Mouse (Mus musculus) left cerebral cortex, adult 2 months (tissue): Measurements from ENCODE around the gene Khdrbs1. TPM values are rescaled to one million over a fixed set of nuclear protein-coding genes. Genes with fewer than 3 reads are reported as not detected.

Experiments
- DNase-seq, 2 experiments: peaks; one replicate each; pipeline ENCODE4 v3.0.0; 2021 to 2022; ENCODE audit warnings: low spot score in 2 of 2, mixed read lengths in 1 of 2; ENCODE audit errors: extremely low spot score in 1 of 2
- H3K27ac ChIP-seq: fragments of 200-600 bp; 2 replicates; pipeline ENCODE4 v1.8.1; 2022
- H3K4me3 ChIP-seq: fragments of 200-600 bp; 2 replicates; pipeline ENCODE4 v1.8.1; 2022
- CTCF ChIP-seq: fragments of 200-600 bp; IDR thresholded peaks from 2 replicates; pipeline ENCODE4 v1.8.1; 2022; ENCODE audit warnings: antibody characterized with exemption, mild to moderate bottlenecking, moderate library complexity
- intact Hi-C: fragments of 180-260 bp; cut with DNase I; formaldehyde crosslinking; loops from one replicate; pipeline ENCODE4 v1.15.1; 2025
- total RNA-seq, 2 experiments: library from RNA; stranded (reverse); gene quantifications; 2 replicates each; pipeline ENCODE4 v1.2.3; 2021

The Khdrbs1 gene
- total RNA-seq, 2 experiments from 2014 or later = 89.7 to 92.6 TPM

GRCm38 (mm10) chr4:129700216-129700615, 41.9 kb downstream of the Khdrbs1 start:
- no peak for DNase-seq
- intact Hi-C loops = loop anchor here (5.0 kb wide), 1 partner anchor 387 kb away; no protein-coding TSS in a partner anchor
- no peak overlapping the region for H3K27ac ChIP-seq
- TF ChIP-seq CTCF = no peak
- H3K4me3 ChIP-seq = no peak overlapping the region

- no peak for TF ChIP-seq CTCF
- intact Hi-C loops = no loop called here
- Histone ChIP-seq H3K27ac (peak overlapping the region; percentile 91), H3K4me3 (peak overlapping the region; percentile 76)
- no peak for DNase-seq
Observed at GRCm38 (mm10) chr4:129697191-129697590, 44.9 kb downstream of the Khdrbs1 start.

GRCm38 (mm10) chr4:129696158-129696985, 45.7 kb downstream of the Khdrbs1 start, which contains the start of gene Tmem39b:
Gene Tmem39b (minus strand): TSS chr4:129696838.
- Histone ChIP-seq H3K27ac (peak within 1 kb of the TSS; percentile 91), H3K4me3 (peak within 1 kb of the TSS; percentile 76)
- intact Hi-C loops = loop anchor here (1.0 kb wide), 1 partner anchor 24 kb away; the partner anchor contains the start of gene Kpna6
- no peak; the same call in 1 of the 2 replicates for TF ChIP-seq CTCF
- DNase-seq = peak; percentile 91

GRCm38 (mm10) chr4:129695815-129696157, 46.3 kb downstream of the Khdrbs1 start:
- TF ChIP-seq CTCF = no peak
- Histone ChIP-seq H3K27ac (no peak overlapping the region), H3K4me3 (peak overlapping the region; percentile 76)
- intact Hi-C loops = loop anchor here (1.0 kb wide), 1 partner anchor 23 kb away; the partner anchor contains the start of gene Kpna6
- DNase-seq = no peak

GRCm38 (mm10) chr4:129684531-129684930, 57.6 kb downstream of the Khdrbs1 start:
- DNase-seq = no peak
- intact Hi-C loops = no loop called here
- no peak overlapping the region for H3K27ac ChIP-seq

GRCm38 (mm10) chr4:129683901-129684493, 58.1 kb downstream of the Khdrbs1 start:
- no peak for TF ChIP-seq CTCF
- no peak for DNase-seq
- no peak overlapping the region for H3K4me3 ChIP-seq
- no peak overlapping the region for H3K27ac ChIP-seq
- intact Hi-C loops = no loop called here

More at GRCm38 (mm10) chr4:129684531-129684930, 57.6 kb downstream of the Khdrbs1 start:
- no peak overlapping the region for H3K4me3 ChIP-seq
- no peak for TF ChIP-seq CTCF

- intact Hi-C loops = no loop called here
- no peak for TF ChIP-seq CTCF
Observed at GRCm38 (mm10) chr4:129681837-129682236, 60.3 kb downstream of the Khdrbs1 start.

GRCm38 (mm10) chr4:129672878-129673449, 69.1 kb downstream of the Khdrbs1 start:
- Histone ChIP-seq H3K4me3 (peak overlapping the region; percentile 90), H3K27ac (peak overlapping the region; percentile 93)
- no peak for DNase-seq
- intact Hi-C loops = loop anchor here (1.0 to 2.0 kb wide), 3 partner anchors 23 to 70 kb away; partner anchors contain the start of genes Khdrbs1 and Tmem39b
- no peak; the same call in 1 of the 2 replicates for TF ChIP-seq CTCF

More at GRCm38 (mm10) chr4:129681837-129682236, 60.3 kb downstream of the Khdrbs1 start:
- Histone ChIP-seq H3K27ac (no peak overlapping the region), H3K4me3 (no peak overlapping the region)
- no peak for DNase-seq

- intact Hi-C loops = loop anchor here (1.0 to 2.0 kb wide), 3 partner anchors 24 to 71 kb away; partner anchors contain the start of genes Khdrbs1 and Tmem39b
- no peak for TF ChIP-seq CTCF
- peak within 1 kb of the TSS; percentile 93 for H3K27ac ChIP-seq
Observed at GRCm38 (mm10) chr4:129672083-129672877, 69.8 kb downstream of the Khdrbs1 start, which contains the start of gene Kpna6. Gene Kpna6 (minus strand): TSS chr4:129672767.

GRCm38 (mm10) chr4:129671491-129672082, 70.5 kb downstream of the Khdrbs1 start:
- TF ChIP-seq CTCF = peak; percentile 85
- Histone ChIP-seq H3K4me3 (peak overlapping the region; percentile 90), H3K27ac (peak overlapping the region; percentile 93)
- intact Hi-C loops = loop anchor here (1.0 to 2.0 kb wide), 3 partner anchors 25 to 71 kb away; partner anchors contain the start of genes Khdrbs1 and Tmem39b
- DNase-seq = no peak

More at GRCm38 (mm10) chr4:129672083-129672877, 69.8 kb downstream of the Khdrbs1 start, which contains the start of gene Kpna6:
- peak within 1 kb of the TSS; percentile 90 for H3K4me3 ChIP-seq
- DNase-seq = peak; percentile 91 to 94
